Mouse (Mus musculus): ENCODE measurements around the gene Mea1.

Mea1 gene

GRCm38 (mm10) chr17:46678416-46678815 is at the start of gene Mea1:
Mea1 (plus strand) TSS chr17:46678793.
- ATAC-seq (ENCODE audit: low TSS enrichment) = no peak

DNA sequence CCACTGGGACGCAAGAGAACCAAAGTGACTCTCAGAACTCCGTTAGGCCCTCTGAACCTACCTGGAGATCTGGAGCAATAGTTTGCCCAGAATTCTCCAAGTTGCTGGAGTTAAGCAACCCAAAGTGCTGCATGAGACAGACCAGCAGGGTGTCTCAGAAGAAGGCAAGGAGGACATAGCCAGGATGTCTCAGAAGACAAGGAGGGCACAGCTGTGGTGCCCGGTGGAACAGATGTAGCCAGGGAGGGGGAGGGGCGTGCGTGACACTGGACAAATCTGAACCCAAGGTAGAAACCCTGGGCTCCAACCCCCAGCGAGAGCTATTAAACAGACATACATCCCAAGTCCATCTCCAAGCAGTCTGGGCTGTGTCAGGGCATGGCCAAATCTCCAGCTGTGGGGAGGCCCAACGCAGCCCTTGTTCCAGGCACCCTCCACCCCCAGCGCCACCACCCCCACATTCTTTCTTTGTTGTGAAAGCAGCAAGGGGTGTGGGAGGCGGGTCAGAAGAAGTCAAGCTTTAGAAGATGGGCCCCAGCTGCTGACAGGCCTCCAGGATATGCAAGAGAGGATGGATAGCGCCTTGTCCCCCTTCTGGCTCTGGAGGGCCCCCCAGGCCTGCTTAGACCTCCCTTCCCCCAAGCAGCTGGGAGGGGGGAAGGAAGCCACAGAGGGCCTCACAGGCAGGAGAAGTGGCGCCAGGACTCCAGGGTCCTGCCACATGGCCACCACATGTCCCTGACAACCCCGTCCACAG is 48.7 kb upstream of the Mea1 start:
- no peak for ATAC-seq (ENCODE audit: low TSS enrichment)

GRCm38 (mm10) chr17:46636831-46637523 is 41.6 kb upstream of the Mea1 start:
- no peak; the same call in 1 of the 2 replicates for ATAC-seq (ENCODE audit: low TSS enrichment)

GRCm38 (mm10) chr17:46639929-46640328 is 38.7 kb upstream of the Mea1 start:
- no peak for ATAC-seq (ENCODE audit: low TSS enrichment)

DNA sequence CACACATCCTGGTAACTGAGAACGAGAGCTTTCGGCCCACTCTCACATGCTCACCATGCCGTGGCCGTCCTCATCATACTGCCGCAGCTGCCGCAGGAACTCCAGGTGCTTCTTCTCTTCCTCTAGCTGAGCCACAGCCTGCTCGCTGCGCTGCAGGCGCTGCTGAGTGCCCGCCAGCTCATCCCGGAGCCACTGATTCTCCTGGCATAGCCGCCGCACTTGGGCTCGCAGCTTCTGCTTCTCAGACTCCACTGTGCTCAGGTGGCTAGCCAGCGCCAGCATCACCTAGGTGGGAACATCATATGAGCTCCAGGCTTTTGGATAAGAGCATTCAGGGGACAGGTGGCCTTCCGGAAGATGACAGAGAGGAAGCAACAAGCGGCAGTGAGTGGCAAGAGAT is 36.5 kb upstream of the Mea1 start:
- ATAC-seq (ENCODE audit: low TSS enrichment) = no peak

GRCm38 (mm10) chr17:46644152-46644805 is 34.3 kb upstream of the Mea1 start:
- ATAC-seq (ENCODE audit: low TSS enrichment) = no peak

- no peak for ATAC-seq (ENCODE audit: low TSS enrichment)
Measured at GRCm38 (mm10) chr17:46644916-46645475, 33.6 kb upstream of the Mea1 start.

- ATAC-seq (ENCODE audit: low TSS enrichment) = peak; percentile 67
Measured at GRCm38 (mm10) chr17:46645561-46646321, 32.9 kb upstream of the Mea1 start, which contains the start of the genes Klc4 and Mrpl2. Klc4 (minus strand) TSS chr17:46646022. Mrpl2 (plus strand) TSS chr17:46646229.

GRCm38 (mm10) chr17:46646322-46646662 is 32.3 kb upstream of the Mea1 start:
- ATAC-seq (ENCODE audit: low TSS enrichment) = no peak; the same call in 1 of the 2 replicates

GRCm38 (mm10) chr17:46647279-46647678 is 31.3 kb upstream of the Mea1 start:
- no peak for ATAC-seq (ENCODE audit: low TSS enrichment)

DNA sequence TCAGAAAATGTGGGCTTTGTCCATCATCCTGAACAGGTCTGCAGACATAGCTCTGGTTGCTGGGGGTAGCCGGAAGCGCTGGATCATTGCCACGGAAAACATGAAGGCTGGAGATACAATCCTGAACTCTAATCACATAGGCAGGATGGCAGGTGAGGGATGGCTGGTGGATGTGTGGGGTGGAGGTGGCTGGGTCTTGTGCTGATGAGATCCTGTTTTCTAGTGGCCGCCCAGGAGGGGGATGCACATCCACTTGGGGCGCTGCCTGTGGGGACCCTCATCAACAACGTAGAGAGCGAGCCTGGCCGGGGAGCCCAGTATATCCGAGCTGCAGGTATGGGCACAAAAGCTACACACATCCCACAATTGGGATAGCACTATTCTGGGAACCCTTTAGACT is 30.2 kb upstream of the Mea1 start:
- no peak for ATAC-seq (ENCODE audit: low TSS enrichment)

DNA sequence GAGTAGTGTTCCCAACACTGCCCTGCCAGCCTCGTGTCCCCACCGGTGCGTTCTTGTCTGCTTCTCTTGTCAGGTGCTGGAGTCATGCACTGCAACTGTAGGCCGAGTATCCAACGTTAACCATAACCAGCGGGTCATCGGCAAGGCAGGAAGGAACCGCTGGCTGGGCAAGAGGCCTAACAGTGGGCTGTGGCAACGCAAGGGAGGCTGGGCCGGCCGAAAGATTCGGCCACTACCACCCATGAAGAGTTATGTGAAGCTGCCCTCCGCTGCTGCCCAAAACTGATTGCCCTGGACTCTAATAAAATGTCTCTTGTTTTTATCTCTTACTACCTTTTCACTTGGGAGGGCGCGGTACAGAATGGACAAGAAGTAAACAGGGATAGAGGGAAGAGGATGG is 28.8 kb upstream of the Mea1 start:
- no peak for ATAC-seq (ENCODE audit: low TSS enrichment)

DNA sequence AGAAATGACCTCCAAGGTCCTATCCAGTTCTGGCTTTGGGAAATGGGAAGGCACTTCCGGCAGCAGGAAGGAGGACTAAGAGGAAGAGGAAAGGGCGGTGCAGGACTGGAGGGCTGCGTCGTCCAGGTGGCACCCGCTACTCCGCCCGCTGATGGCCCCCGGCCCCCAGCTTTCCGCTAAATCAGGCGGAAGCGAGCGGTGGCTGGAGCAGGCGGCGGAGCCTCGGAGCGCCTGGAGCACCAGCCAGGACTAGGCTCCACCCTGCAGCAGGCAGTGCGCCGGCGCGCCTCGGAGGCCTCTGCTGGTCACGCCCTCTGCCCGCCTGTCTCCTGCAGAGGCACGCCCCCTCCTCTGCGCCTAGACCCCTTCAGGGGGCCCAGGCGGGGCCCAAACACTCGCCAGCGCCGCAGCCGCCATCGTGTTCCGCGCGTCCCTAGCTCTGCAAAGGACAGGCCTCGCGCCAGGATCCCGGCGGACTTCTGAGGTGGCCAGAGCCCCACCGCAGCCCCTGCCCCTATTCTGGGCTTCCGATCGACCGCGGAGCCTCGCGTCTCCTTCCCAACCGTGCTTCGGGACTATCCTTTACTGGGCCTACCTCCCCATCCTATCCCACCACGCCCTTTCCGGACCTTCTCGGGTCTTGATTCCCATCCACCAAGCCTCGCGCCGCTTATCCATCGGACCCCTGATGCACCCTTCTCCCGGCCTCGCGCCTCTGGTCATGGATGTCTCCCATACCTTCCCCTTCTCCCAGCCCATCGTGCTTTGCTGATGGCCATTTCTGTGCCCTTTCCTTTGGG is 28.2 kb upstream of the Mea1 start, which contains the start of gene Cul7:
Gene Cul7, plus strand, starts transcription at position 106 of the 800 bp plus-strand sequence.
- peak; percentile 81 for ATAC-seq (ENCODE audit: low TSS enrichment)

DNA sequence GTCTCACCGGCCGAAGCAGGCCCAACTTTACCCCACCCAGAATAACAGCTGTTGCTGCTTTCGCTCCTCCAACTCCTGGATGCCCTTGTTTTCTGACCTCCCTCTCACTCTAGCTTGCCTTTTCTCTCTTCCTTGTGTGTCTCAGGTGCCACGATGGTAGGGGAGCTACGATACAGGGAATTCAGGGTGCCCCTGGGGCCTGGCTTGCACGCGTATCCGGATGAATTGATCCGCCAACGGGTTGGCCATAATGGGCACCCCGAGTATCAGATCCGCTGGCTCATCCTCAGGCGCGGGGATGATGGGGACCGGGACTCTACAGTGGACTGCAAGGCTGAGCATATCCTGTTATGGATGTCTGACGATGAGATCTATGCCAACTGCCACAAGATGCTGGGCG is 27.3 kb upstream of the Mea1 start:
- no peak for ATAC-seq (ENCODE audit: low TSS enrichment)

GRCm38 (mm10) chr17:46651755-46652547 is 26.6 kb upstream of the Mea1 start:
- ATAC-seq (ENCODE audit: low TSS enrichment) = no peak

DNA sequence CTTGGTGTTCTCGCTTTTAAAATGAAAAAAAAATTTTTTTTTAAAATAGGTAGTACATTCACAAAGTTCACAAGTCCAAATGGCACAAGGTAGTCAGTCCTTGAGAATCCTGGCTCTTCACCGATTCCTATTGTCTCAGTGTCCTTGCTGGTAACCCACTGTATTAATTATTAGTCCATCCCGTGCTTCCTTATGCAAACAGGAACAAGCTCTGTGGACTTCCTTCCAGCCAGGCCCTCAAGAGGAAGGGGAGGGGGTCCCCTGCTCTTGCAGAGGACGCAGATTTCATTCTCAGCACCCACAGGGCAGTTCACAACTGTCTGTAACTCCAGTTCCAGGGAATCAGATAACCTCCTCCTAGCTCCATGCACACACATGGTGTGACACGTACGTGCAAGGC is 22.5 kb upstream of the Mea1 start:
- no peak for ATAC-seq (ENCODE audit: low TSS enrichment)

DNA sequence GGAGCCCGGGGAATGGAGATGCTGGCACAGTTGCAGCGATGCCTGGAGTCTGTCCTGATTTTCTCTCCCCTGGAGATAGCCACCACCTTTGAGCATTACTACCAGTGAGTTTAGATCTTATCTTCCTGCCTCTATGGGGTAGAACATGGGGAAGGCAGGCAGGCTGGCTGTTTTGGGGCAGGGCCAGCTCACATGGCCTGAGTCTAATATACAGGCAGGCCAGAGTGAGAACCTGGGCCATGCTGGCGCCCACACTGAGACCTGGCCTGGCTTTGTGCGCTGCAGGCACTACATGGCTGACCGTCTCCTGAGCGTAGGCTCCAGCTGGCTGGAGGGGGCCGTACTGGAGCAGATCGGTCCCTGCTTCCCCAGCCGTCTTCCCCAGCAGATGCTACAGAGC is 17.2 kb upstream of the Mea1 start:
- no peak for ATAC-seq (ENCODE audit: low TSS enrichment)

DNA sequence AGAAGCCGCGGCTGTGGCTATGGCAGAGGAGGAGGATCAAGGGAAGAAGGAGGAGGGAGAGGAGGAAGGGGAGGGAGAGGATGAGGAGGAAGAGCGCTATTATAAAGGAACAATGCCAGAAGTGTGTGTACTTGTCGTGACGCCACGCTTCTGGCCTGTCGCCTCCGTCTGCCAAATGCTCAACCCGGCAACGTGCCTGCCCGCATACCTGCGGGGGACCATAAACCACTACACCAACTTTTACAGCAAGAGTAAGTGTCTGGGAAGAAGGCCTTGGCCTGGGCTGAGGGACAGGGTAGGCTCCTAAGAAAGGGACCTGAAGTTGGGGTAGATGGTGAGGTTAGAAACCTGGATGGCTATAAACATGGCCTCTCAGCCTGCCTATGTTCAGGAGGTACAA is 16.6 kb upstream of the Mea1 start:
- no peak for ATAC-seq (ENCODE audit: low TSS enrichment)

GRCm38 (mm10) chr17:46662730-46663129 is 15.9 kb upstream of the Mea1 start:
- ATAC-seq (ENCODE audit: low TSS enrichment) = no peak

- ATAC-seq (ENCODE audit: low TSS enrichment) = no peak
Measured at GRCm38 (mm10) chr17:46667712-46668111, 10.9 kb upstream of the Mea1 start.
